9 mouse cellular contexts compared by ENCODE assay signal in genomic region chr3:95667521-95667920, GRCm38 (mm10). TPM values are rescaled to one million over a fixed set of nuclear protein-coding genes. Genes with fewer than 3 reads are reported as not detected.
DNase-seq lines count a peak whose midpoint lies in the region; ATAC-seq lines count a peak whose summit lies in the region.
"Had no signal": no experiment of that assay in that cellular context is flagged by ENCODE, and none has a peak within 500 bp of the region (broad histone marks: within the 10 kb centered on the region; RNA-seq: fewer than 3 reads in every experiment).

No protein-coding gene starts in this region.

- no peaks in the 10 kb centered on the region for H3K9me3 ChIP-seq in heart, embryonic 12.5 days (replicated peaks)
- H3K9me3 ChIP-seq in forebrain, embryonic 12.5 days, result no peaks in the 10 kb centered on the region
- H3K9me3 ChIP-seq in liver, embryonic 12.5 days (replicated peaks), result no peaks in the 10 kb centered on the region

- peak overlapping the region; percentile 96 for H3K27ac ChIP-seq in heart, embryonic 12.5 days (ENCODE audit: poor library complexity, severe bottlenecking)
- H3K27ac ChIP-seq in forebrain, embryonic 12.5 days, result peak overlapping the region; percentile 80
- H3K27ac ChIP-seq in liver, embryonic 12.5 days, result peak overlapping the region; percentile 85

- H3K9ac ChIP-seq in heart, embryonic 12.5 days, result peak overlapping the region; percentile 56
- 0 out of 2 replicates have a peak overlapping the region, but pooled peaks have one; percentile 3 for H3K9ac ChIP-seq in forebrain, embryonic 12.5 days
- H3K9ac ChIP-seq in liver, embryonic 12.5 days, result no peak overlapping the region

- H3K36me3 ChIP-seq in heart, embryonic 12.5 days, result peaks cover 50% of the 10 kb centered on the region
- H3K36me3 ChIP-seq in forebrain, embryonic 12.5 days (replicated peaks), result peaks cover 50% of the 10 kb centered on the region
- H3K36me3 ChIP-seq in liver, embryonic 12.5 days, result peaks cover 54% of the 10 kb centered on the region

- no peaks in the 10 kb centered on the region for H3K27me3 ChIP-seq in heart, embryonic 12.5 days (replicated peaks)
- H3K27me3 ChIP-seq in forebrain, embryonic 12.5 days, result no peaks in the 10 kb centered on the region
- no peaks in the 10 kb centered on the region for H3K27me3 ChIP-seq in liver, embryonic 12.5 days (replicated peaks)

- H3K4me2 ChIP-seq in heart, embryonic 12.5 days, result peak overlapping the region; percentile 52
- no peak overlapping the region for H3K4me2 ChIP-seq in forebrain, embryonic 12.5 days
- H3K4me2 ChIP-seq in liver, embryonic 12.5 days, result 0 out of 2 replicates have a peak overlapping the region, but pooled peaks have one; percentile 19

- WGBS in heart, embryonic 12.5 days, result 32% methylated on average over 4 of the region's 4 CpGs
- 72% methylated on average over 4 of the region's 4 CpGs for WGBS in forebrain, embryonic 12.5 days
- 68% methylated on average over 4 of the region's 4 CpGs for WGBS in liver, embryonic 12.5 days (ENCODE audit: insufficient replicate concordance)

- peaks cover 77% of the 10 kb centered on the region for H3K4me1 ChIP-seq in heart, embryonic 12.5 days (replicated peaks)
- H3K4me1 ChIP-seq in forebrain, embryonic 12.5 days, result peaks cover 35% of the 10 kb centered on the region
- H3K4me1 ChIP-seq in liver, embryonic 12.5 days, result peaks cover 95% of the 10 kb centered on the region

- H3K4me3 ChIP-seq in heart, embryonic 12.5 days, result 0 out of 2 replicates have a peak overlapping the region, but pooled peaks have one; percentile 3
- no peak overlapping the region for H3K4me3 ChIP-seq in forebrain, embryonic 12.5 days (replicated peaks)
- no peak overlapping the region for H3K4me3 ChIP-seq in liver, embryonic 12.5 days

- no peak for DNase-seq in heart, postnatal 4 days
- peak; percentile 58 for DNase-seq in A20 (ENCODE audit: low read depth, low spot score)
- no peak for DNase-seq in adrenal gland, adult 2 months
- DNase-seq in layer of hippocampus, adult 18-20 months (ENCODE audit: low spot score in 2 of 2), result no peak
- DNase-seq in layer of hippocampus, postnatal 10 days (ENCODE audit: low spot score in 2 of 2), result no peak

- ATAC-seq in heart, embryonic 12.5 days (ENCODE audit: insufficient number of reproducible peaks, low FRiP score), result no peak
- peak; percentile 16; the same call in 1 of the 2 replicates for ATAC-seq in forebrain, embryonic 12.5 days (ENCODE audit: low FRiP score)
- ATAC-seq in liver, embryonic 12.5 days, result no peak
- ATAC-seq: CD4-positive, CD25-positive, alpha-beta regulatory T cell, adult 4 months had no signal

RNA-seq across cellular contexts. Expression of gene Mcl1, which starts 8.9 kb away (rescaled TPM):
- 65.2 and 66.9 TPM in 2 replicates for polyA plus RNA-seq in heart, embryonic 12.5 days (2016; fragmentation: Nextera tagmentation; extraction: Ambion mirVana)
- total RNA-seq in heart, postnatal 4 days (2021), result 100 to 1,000 TPM; 112 to 115 TPM
- polyA plus RNA-seq in forebrain, embryonic 12.5 days (2016; fragmentation: Nextera tagmentation; extraction: Ambion mirVana), result 69.3 and 74.0 TPM in 2 replicates
- polyA plus RNA-seq in liver, embryonic 12.5 days (2016; fragmentation: Nextera tagmentation; extraction: Ambion mirVana), result 66.5 and 73.8 TPM in 2 replicates
- total RNA-seq in adrenal gland, adult 2 months (2021), result 100 to 1,000 TPM; 152 to 159 TPM
- 272 and 291 TPM in 2 replicates for polyA plus RNA-seq in adrenal gland, adult 2 months (2012; rRNA removed)
- total RNA-seq in layer of hippocampus, adult 18-20 months (2021), result 10 to 100 TPM; 56.9 to 62.7 TPM
- total RNA-seq in layer of hippocampus, postnatal 10 days (2021), result 10 to 100 TPM; 68.0 TPM

RNA-seq across cellular contexts. Expression of gene Adamtsl4, which starts 20.2 kb away (rescaled TPM):
- 4.3 and 4.9 TPM in 2 replicates for polyA plus RNA-seq in heart, embryonic 12.5 days (2016; fragmentation: Nextera tagmentation; extraction: Ambion mirVana)
- 10 to 100 TPM; 13.5 to 14.6 TPM for total RNA-seq in heart, postnatal 4 days (2021)
- polyA plus RNA-seq in forebrain, embryonic 12.5 days (2016; fragmentation: Nextera tagmentation; extraction: Ambion mirVana), result 0.65 and 1.1 TPM in 2 replicates
- polyA plus RNA-seq in liver, embryonic 12.5 days (2016; fragmentation: Nextera tagmentation; extraction: Ambion mirVana), result 0.30 and 0.35 TPM in 2 replicates
- 1 to 10 TPM; 6.0 to 8.8 TPM for total RNA-seq in adrenal gland, adult 2 months (2021)
- 11.0 and 17.4 TPM in 2 replicates for polyA plus RNA-seq in adrenal gland, adult 2 months (2012; rRNA removed)
- total RNA-seq in layer of hippocampus, adult 18-20 months (2021), result 1 to 10 TPM; 7.1 to 7.4 TPM
- under 1 TPM; 0.69 to 0.94 TPM for total RNA-seq in layer of hippocampus, postnatal 10 days (2021)

RNA-seq across cellular contexts. Expression of gene Ensa, which starts 42.7 kb away (rescaled TPM):
- polyA plus RNA-seq in heart, embryonic 12.5 days (2016; fragmentation: Nextera tagmentation; extraction: Ambion mirVana), result 50.8 and 51.4 TPM in 2 replicates
- 10 to 100 TPM; 49.2 to 50.5 TPM for total RNA-seq in heart, postnatal 4 days (2021)
- 102 and 104 TPM in 2 replicates for polyA plus RNA-seq in forebrain, embryonic 12.5 days (2016; fragmentation: Nextera tagmentation; extraction: Ambion mirVana)
- polyA plus RNA-seq in liver, embryonic 12.5 days (2016; fragmentation: Nextera tagmentation; extraction: Ambion mirVana), result 42.9 and 45.0 TPM in 2 replicates
- total RNA-seq in adrenal gland, adult 2 months (2021), result 100 to 1,000 TPM in 1 of 2 experiments, 10 to 100 TPM in 1; 82.5 to 104 TPM
- 7.2 and 9.0 TPM in 2 replicates for polyA plus RNA-seq in adrenal gland, adult 2 months (2012; rRNA removed)
- total RNA-seq in layer of hippocampus, adult 18-20 months (2021), result 100 to 1,000 TPM; 322 to 323 TPM
- 100 to 1,000 TPM; 220 to 228 TPM for total RNA-seq in layer of hippocampus, postnatal 10 days (2021)
